Mouse (Mus musculus): ENCODE data around the gene Xylt2. TPM values are rescaled to one million over a fixed set of nuclear protein-coding genes. Genes with fewer than 3 reads are reported as not detected.
"Not testable (repeated sequence)": the region's sequence is repeated elsewhere in the genome, so short reads cannot be mapped to it uniquely, and the experiment has no call there.

Xylt2 gene
- total RNA-seq, 2 experiments from 2014 or later, result 17.1 to 18.6 TPM

DNA sequence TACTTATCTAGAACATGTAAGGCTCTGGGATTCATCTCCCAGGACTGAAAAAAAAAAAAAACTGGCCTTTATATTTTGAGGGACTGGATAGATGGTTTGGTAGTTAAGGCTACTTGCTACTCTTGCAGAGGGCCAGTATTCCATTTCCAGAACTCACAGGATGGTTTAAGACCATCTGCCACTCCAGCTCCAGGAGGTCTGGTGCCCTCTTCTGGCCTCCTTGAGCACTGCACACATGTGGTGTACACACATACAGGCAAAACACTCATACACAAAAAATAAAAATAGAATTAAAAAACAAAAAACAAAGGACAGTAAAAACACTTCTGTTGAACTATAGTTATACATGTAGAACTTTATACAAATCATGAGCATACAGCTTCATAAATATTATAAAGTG lies 3.3 kb upstream of the Xylt2 start:
- intact Hi-C loops (cut with DNase I), result no loop called here
- DNase-seq, result no peak

DNA sequence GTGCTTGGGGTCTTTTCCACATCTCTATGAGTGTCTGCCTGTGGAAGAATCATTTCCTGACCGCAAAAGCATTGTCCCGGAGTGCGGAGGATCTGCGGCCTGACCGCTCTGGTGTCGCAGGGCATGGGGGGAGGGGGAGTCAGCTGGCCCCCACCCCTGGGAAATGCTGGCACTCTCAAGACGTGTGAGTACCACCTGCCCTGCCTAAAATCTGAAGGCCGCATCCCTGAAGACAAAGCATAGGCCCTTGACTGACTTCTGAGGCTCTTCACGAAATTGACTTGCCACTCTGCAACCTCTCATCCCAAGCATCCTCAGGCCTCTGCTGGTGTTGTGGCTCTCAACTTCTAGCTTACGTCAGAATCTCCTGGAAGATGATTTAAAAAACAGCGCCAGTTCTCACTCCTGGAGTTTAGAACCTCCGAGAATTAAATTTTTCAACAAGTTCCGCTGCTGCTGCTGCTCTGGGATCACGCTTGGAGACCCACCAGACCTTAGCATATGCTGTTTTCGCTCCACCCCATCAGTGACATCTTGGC lies 361 bp upstream of the Xylt2 start:
- intact Hi-C loops (cut with DNase I), result no loop called here

DNA sequence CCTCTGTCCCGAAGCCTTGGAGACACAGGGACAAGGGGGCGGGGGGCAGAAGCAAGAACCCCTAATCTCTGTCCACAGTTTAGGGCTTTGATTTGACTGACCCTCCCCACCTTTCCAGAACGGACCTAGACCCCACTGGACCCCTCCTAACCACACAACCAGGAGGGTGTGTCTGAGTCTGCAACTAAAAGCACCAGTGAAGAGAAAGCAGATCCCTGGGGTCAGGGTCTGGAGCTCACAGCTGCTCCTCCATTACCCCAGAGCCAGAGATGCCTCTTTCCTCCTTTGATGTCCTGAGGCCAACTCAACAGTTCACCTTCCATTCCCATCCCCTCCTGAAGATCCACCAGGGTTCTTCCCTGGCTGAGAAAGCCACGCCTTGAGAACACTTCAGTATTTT lies 1.0 kb downstream of the Xylt2 start:
- DNase-seq, result no peak
- intact Hi-C loops (cut with DNase I), result no loop called here

More for the DNA sequence above, 361 bp upstream of the Xylt2 start:
- no peak for DNase-seq

DNA sequence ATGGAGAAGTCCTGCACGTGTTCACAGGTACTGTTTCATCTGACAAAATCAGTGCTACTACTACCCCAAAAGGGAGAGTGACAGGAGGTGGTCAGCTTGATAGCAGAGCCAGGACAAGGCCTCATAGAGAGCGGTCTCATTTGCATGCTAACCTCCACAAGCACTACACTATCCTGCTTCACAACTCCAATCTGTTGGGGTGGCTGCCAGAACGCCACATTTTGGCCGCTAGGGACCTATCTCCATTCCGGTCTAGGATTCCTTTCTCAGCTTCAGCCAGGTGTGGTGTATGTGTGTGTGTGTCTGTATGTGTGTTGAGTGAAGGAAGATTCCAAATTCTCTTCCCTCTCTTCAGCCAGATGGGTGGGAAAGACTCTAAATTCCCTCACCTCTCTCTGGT lies 1.9 kb downstream of the Xylt2 start:
- intact Hi-C loops (cut with DNase I), result no loop called here
- DNase-seq, result no peak

DNA sequence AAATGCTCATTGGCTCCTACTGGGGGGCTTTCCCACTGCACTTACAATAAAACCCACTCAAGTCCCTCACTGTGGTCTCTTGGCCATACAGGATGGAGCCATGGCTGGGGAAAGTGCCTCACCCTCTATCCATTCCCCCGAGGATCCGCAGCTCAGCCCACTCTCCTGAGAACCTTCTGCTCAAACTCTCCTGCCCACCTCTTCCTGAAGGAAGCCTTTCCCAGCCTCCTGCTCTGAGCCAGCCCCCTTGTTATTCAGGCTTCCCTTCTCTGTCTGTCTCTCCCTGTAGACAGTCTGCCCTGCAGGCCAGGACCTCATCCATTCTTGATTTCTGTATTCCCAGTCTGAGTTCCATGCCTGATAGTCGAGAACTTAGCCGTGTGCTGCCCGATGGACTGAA lies 2.3 kb downstream of the Xylt2 start:
- intact Hi-C loops (cut with DNase I), result no loop called here
- DNase-seq, result no peak

DNA sequence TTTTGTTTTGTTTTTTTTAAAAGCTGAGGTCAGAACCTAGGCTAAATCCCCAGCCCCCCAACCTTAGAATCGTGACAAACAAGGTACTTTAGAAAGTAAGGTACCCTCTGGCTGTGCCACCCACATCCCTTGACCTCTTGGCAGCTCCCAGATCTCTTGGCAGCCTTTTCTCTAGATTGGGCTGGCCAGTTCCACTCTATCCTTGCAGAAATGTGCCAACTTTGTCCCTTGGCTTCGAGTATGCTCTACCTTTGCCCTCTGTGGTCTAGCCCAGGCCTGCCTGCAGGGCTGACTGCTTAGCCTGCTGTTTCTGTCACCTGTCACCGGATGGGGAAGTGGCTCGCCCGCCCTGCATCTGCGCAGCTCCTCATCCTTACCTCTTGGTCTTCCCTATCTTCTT lies 12.0 kb downstream of the Xylt2 start:
- DNase-seq, result no peak
- intact Hi-C loops (cut with DNase I), result no loop called here

DNA sequence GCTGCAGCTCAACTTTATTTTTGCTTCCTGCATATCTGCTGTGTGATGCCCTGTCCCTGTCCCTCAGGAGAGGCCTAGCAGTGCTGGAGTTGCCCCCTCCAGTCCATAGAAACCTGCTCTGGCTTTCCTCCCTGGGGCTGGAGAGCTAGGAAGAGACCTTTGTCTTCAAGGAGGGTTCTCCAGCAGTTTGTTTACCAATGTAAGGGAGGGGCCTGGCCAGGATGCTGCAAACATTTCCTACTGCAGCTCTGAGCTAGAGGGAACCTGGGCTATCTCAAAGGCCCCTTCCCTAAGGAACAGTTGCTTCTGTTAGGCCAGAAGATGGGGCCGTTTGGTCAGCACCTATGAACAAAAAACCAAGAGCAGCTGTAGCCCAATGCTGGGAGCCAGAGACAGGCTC lies 16.0 kb downstream of the Xylt2 start:
- intact Hi-C loops (cut with DNase I), result no loop called here
- DNase-seq, result no peak

DNA sequence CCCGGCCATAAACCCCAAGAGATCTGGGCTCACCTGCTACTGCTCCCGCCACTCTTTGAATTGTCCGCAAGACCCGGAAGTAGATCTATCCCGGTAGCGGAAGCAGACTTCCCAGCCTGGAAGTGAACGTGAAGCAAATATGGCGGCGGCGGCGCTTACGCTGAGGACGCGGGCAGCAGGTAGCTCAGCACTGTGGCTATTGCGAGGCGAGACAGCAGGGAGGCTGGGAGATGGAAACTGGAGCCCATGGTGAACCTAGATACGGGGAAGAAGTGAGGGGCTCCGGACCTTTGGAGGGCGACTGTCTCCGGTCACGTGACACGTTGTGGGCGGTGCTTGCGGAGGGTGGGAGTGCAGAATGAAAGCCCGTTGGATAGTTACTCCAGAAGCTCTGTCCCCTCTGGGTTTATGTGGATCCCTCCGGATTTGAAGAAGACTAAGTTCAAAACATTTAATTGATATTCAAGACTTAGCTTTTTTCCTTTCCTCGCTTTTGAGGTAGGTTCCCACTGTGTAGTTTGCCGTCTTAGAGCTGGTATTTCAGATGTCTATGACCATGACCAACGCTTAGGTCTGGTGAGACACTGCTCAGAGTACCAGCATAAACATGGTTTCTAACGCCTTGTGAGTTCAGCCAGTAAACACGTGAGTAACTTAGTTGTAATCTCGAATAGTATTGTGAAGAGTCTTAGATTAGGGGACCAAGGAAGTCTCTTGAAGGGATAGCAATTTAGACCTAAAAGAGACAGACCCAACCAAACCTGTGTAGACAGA lies 23.5 kb downstream of the Xylt2 start, which contains the start of the genes Mrpl27 and Eme1:
Gene Mrpl27, plus strand, starts transcription at position 105 of the 774 bp plus-strand sequence.
Gene Eme1, minus strand, starts transcription at position 302 of the 774 bp plus-strand sequence.
- intact Hi-C loops (cut with DNase I), result no loop called here

DNA sequence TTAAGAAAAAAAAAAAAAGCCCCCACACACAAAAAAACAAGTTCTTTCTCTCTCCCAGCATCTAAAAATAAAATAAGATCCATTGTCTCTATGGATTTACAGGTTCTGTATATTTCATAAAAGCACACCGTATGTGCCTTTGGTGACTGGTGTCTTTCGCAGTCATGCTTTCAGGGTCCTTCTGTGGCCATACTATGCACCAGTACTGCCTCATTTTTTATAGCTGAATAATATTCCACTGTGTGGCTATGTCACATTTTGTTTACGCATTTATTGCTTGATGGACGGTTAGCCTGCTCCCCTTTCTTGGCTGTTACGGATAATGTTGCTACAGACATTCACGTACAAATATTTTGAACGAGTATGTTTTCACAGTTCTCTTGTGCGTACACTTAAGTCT lies 24.3 kb downstream of the Xylt2 start:
- DNase-seq, result no peak
- intact Hi-C loops (cut with DNase I), result no loop called here

More for the DNA sequence above, 23.5 kb downstream of the Xylt2 start, which contains the start of the genes Mrpl27 and Eme1:
- peak; percentile 92 to 94 for DNase-seq

DNA sequence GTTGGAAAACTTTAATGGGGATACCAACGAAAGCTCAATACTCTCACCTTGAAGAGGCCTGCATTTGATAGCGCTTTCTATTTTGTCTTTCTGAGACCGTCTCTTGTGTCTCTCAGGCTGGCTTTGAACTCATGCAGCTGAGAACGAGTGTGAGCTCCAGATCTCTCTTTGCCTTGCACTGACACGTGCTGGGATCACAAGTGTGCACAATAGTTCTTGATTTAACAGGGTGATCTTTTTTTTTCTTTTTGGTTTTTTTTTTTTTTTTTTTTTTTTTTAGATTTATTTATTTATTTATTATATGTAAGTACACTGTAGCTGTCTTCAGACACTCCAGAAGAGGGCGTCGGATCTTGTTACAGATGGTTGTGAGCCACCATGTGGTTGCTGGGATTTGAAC lies 26.1 kb downstream of the Xylt2 start:
- intact Hi-C loops (cut with DNase I); DNase-seq: not testable (repeated sequence)

DNA sequence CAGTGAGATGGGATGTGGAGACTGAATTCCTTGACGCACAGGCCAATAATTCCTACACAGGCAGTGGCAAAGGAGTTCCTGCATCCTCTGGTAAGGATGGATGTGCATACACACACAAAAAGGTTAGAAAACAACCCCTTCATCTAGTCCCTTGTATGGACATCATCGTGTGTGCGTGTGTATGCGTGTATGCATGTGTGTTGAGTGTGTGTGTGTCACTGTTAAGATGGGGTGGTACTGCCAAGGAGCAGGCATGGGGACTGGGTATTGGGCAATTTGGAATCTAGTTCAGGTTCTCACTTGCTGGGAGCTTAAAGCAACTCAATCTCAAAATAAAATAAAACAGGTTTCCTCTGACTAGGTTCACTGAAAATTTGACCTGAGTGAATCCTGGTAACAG lies 30.9 kb downstream of the Xylt2 start:
- no peak for DNase-seq
- intact Hi-C loops (cut with DNase I), result no loop called here

DNA sequence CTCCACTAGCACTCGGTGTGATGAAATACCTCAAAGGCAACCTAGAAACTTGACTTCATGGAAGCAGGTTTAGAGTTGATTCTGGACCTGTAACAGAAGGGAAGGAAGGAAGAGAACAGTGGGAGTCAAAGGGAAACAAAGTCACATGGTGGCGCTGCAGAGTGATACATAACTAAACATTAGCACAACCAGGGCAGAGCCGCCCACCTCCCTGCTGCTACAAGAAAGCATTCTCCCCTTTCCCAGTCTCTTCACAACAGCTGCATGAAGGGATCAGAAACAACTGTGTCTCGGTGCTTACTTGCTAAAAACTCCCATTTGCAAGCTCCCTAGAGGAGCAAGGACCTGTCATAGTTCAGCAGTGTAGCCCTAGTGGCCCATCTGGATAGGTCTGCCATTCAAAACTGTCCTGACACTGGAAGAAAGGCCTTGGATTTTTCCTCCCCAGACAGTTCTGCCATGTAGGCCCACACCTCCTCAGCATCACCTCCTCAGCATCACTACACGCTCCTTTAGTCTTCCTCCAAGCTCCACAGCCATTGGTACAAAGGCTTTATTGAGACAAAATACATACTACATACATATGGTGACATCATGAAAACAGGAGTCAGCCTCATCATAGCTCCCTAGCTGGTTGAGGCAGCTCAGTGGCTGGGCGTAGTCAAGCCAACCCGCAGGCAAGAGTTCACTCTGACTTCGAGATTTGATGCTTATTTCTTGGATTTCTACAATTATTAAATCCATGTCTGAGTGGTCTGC lies 32.7 kb downstream of the Xylt2 start:
- no peak for DNase-seq
- intact Hi-C loops (cut with DNase I), result no loop called here

DNA sequence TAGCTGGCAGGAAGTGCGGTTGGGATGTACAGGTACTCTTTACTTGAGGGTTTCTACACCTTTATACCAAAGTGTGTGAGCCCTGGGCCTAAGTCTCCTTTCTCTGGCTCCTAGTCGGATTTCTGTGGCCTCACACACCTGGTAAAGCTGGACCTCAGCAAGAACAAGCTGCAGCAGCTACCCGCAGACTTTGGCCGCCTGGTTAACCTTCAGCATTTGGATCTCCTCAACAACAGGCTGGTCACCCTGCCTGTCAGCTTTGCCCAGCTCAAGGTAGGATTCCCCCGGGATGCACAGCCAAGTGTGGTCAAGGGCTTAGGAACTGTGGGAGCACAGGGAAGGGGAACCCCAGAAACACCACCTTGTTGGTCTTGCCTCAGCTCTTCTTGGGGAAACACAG lies 42.9 kb downstream of the Xylt2 start:
- intact Hi-C loops (cut with DNase I), result loop anchor here (5.0 kb wide), 1 partner anchor 83 kb away; no protein-coding TSS in a partner anchor
- no peak for DNase-seq

DNA sequence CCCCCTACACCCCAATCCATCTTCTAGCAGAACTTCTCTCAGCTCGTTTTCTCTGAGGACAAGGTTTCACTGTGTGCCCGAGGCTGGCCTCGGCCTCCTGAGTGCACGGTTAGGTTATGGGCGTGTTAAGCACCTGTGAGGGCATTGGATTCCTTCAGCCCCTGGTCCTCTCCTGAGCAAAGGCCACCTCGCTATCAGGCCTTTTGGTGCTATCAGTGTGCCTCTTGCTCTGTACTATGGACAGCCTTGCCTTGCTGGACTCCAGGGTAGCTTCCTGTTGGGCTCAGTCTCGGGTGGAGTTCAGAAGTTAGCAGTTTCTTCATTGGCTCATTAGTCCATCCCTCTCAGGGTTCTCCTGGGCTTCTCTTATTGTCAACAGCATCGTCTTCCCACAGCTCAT lies 44.3 kb downstream of the Xylt2 start:
- DNase-seq, result no peak
- intact Hi-C loops (cut with DNase I), result loop anchor here (5.0 kb wide), 1 partner anchor 84 kb away; no protein-coding TSS in a partner anchor

DNA sequence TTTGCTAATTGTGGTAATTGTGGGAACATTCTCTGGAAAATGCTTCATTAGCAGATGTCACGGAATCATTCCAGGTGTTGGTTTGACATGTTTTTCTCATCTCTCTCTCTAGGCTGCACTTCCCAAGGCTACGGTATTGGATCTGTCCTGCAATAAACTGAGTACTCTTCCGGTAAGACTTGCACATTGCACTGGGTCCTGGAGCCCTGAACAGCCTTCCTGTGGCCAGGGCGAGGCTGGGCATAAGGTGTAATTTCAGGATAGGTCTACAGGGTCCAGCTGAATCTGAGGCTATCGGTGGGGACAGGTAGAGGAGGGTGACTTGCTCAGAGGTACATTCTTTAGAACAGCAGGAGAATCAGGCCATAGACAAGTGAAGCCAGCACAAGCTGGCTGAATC lies 45.3 kb downstream of the Xylt2 start:
- DNase-seq, result no peak
- intact Hi-C loops (cut with DNase I), result loop anchor here (5.0 kb wide), 1 partner anchor 85 kb away; no protein-coding TSS in a partner anchor

DNA sequence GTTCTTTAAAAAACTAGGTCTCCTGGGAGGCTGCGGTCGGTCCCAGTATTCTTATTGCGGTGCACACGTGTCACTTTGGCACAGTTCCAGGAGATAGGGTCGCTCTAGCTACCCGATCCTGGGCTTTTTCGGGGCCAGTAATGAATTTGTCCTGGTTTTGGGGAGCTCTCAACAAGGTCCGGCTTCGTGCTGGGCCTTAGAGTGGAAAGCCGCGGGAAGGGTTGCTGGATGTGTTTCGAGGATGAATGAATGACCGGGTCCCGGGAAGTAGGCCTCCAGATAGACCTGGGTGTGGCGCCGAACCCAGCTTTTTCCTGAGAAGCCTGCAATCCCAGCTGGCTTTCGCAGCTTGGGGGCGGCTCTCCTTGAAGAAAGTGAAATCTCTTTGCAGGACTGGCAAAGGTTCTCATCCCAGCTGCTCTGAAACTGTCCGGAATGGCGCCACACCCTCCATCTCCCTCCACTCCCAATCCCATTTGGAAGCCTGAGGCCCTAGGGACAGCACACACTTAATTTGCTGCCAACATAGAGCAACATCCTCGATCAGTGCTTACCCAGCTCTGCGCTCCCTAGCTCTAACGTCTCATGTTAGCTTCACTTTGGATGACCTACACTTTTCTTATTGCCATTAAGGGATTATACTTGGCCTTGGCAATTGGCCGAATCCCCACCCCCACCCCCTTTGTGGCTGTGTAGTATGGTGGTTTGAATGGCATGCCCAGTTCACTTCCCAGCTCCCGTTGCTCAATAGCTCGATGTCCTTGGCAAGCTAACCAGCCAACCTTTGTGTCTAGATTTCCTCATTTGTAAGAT lies 46.9 kb downstream of the Xylt2 start:
- DNase-seq, result peak; percentile 66 to 69
- intact Hi-C loops (cut with DNase I), result loop anchor here (5.0 kb wide), 1 partner anchor 87 kb away; no protein-coding TSS in a partner anchor

DNA sequence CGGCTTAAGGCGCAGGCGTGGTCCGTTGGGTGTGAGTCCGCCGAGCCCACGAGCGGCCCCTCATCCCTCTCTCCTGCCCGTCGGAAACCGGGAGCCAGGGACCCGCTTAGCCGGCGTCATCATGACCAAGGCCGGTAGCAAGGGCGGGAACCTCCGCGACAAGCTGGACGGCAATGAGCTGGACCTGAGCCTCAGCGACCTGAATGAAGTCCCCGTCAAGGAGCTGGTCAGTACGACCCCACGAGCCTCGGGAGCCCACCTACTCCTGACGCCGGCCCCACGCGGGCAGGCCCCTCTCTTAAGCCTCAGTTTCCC lies 47.5 kb downstream of the Xylt2 start:
- intact Hi-C loops (cut with DNase I), result loop anchor here (5.0 kb wide), 1 partner anchor 87 kb away; no protein-coding TSS in a partner anchor
- no peak for DNase-seq

DNA sequence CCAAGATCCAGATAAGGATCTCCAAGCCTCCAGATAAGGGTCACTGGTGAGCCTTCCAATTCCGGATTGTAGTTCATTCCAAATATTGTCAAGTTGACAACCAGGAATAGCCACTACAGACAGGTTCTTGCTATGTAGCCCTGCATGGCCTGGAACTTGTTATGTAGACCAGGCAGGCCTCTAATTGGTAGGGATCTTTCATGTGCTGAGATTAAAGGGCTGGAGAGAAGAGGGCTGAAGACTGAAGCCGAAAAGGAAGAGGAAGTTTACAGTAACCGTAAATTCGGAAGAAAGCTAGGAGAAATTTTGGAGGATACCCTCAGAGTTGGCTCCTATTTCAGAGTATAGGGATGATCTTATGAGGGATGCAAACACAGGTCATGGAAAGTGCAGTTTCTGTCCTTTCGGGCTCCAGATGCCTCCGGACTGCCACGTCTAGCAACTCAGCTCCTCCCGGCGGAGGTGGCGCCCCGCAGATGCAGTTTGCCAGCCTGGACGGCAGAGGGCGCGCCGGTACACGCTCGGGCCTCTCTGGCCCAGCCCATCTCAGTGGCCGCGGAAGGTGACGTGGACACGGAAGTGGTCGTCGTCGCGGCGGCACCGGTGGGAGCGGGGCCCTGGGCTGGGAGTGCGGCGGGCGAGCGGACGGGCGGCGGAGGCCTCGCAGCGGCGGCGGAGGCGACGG lies 48.0 kb downstream of the Xylt2 start, which contains the start of gene Lrrc59:
Gene Lrrc59, plus strand, starts transcription at position 569 of the 685 bp plus-strand sequence.
- intact Hi-C loops (cut with DNase I), result no loop called here
- peak; percentile 97 for DNase-seq

DNA sequence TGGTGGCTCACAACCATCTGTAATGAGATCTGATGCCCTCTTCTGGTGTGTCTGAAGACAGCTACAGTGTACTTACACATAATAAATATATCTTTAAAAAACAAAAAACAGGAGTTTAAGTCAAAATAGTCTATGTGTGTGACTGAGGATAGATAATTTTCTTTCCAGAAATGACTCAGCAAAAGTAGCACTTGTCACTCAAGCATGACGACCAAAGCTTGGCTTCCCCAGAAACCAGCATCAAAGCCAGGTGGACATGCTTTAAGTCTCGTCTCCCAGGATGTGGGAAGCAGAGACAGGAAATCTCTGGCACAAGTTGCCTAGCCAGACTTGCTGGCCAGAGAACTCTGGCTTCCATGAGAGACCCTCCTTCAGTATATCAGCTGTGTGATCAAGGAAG lies 55.2 kb downstream of the Xylt2 start:
- intact Hi-C loops (cut with DNase I), result no loop called here
- DNase-seq, result no peak

DNA sequence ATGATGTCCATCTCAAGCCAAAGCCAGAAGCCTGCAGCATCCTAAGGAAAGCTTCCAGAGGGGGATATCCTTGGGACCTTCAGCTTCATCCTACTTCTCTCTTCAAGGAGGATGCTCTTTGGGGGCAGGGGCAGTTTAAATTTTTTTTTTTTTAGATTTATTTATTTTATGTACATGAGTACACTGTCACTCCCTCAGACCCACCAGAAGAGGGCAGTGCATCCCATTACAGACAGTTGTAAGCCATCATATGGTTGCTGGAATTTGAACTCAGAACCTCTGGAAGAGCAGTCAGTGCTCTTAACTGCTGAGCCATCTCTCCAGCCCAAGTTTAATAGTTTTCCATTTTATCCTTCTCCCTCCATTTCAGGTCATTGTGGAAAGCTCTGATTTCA lies 55.9 kb downstream of the Xylt2 start:
- DNase-seq, result no peak
- intact Hi-C loops (cut with DNase I), result no loop called here
